Mouse (Mus musculus) cerebellum, postnatal 14 days (tissue): ENCODE measurements around the gene Car14.

Experiments used
- DNase-seq, 2 experiments: peaks; one replicate each; pipeline ENCODE4 v3.0.0; 2021; ENCODE audit warnings: mixed read lengths in 2 of 2

Gene Car14

GRCm38 (mm10) chr3:95851317-95851716, 53.2 kb downstream of the Car14 start:
- no peak for DNase-seq

- no peak for DNase-seq
Measured at GRCm38 (mm10) chr3:95850611-95851010, 53.9 kb downstream of the Car14 start.
